Mouse (Mus musculus): ENCODE measurements around the gene Dpf3.

DNA sequence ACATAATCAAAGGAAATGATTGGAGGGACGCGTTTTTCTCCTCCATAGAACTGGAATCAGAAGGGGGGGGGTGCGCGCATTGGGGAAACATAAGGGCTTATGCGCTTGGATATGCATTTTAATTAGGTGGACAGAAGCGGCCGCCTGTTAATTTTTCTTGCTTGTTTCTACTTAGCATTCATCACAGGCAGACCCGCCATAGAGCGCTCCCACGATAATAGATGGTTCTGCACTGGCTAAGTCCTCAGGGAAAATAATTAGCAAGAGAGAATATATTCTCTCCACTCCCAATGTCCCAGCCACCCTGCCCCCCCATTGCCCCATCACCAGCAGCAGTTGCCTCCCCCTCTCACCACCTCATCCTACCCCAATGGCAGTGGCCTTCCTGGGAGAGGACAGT, 11.2 kb downstream of the Dpf3 start:
- TF ChIP-seq GATA1 (IDR thresholded peaks at IDR 0.05; ENCODE audit: borderline replicate concordance, low read length) (no peak), FLI1 (IDR thresholded peaks at IDR 0.05; ENCODE audit: low read length) (no peak)
